Mouse (Mus musculus): ENCODE measurements at regions not wholly inside any gene's neighbourhood (a gene's known extent, or its start where the extent isn't known, plus 50 kb on each side); places are given as distances from the start of the nearest gene placed in this dataset.

GRCm38 (mm10) chr19:51102411-51102810 is 424.0 kb upstream of the Sorcs1 start:
- Histone ChIP-seq H3K27ac (replicated peaks) (no peak overlapping the region), H3K9ac (replicated peaks) (no peak overlapping the region), H3K4me2 (replicated peaks) (no peak overlapping the region), H3K4me3 (no peak overlapping the region), H3K4me1 (no peaks in the 10 kb centered on the region), H3K27me3 (no peaks in the 10 kb centered on the region), H3K36me3 (no peaks in the 10 kb centered on the region), H3K9me3 (no peaks in the 10 kb centered on the region)
- WGBS = 43% methylated on average over 3 of the region's 3 CpGs
- no peak for ATAC-seq (replicated peaks)

- no peaks in the 10 kb centered on the region for H3K4me1 ChIP-seq
- H3K27ac ChIP-seq (replicated peaks) = no peak overlapping the region
- no peaks in the 10 kb centered on the region for H3K36me3 ChIP-seq
- H3K4me2 ChIP-seq (replicated peaks) = no peak overlapping the region
- 44% methylated on average over 4 of the region's 4 CpGs for WGBS
- H3K9me3 ChIP-seq = no peaks in the 10 kb centered on the region
- no peaks in the 10 kb centered on the region for H3K27me3 ChIP-seq
- no peak overlapping the region for H3K4me3 ChIP-seq
- no peak for ATAC-seq (replicated peaks)
- no peak overlapping the region for H3K9ac ChIP-seq (replicated peaks)
Observed at GRCm38 (mm10) chr19:51074762-51075161, 396.3 kb upstream of the Sorcs1 start.

- Histone ChIP-seq H3K36me3 (no peaks in the 10 kb centered on the region), H3K9ac (replicated peaks) (no peak overlapping the region), H3K27me3 (no peaks in the 10 kb centered on the region), H3K27ac (replicated peaks) (peak overlapping the region; percentile 73), H3K9me3 (no peaks in the 10 kb centered on the region), H3K4me3 (no peak overlapping the region), H3K4me1 (peaks cover 5% of the 10 kb centered on the region), H3K4me2 (replicated peaks) (no peak overlapping the region)
- peak; percentile 94 for ATAC-seq (replicated peaks)
- WGBS = 57% methylated on average over 5 of the region's 5 CpGs
Observed at GRCm38 (mm10) chr19:51059961-51060665, 381.7 kb upstream of the Sorcs1 start.

GRCm38 (mm10) chr19:51043544-51043943 is 365.1 kb upstream of the Sorcs1 start:
- Histone ChIP-seq H3K36me3 (no peaks in the 10 kb centered on the region), H3K4me3 (no peak overlapping the region), H3K9ac (replicated peaks) (no peak overlapping the region), H3K27me3 (no peaks in the 10 kb centered on the region), H3K27ac (replicated peaks) (no peak overlapping the region), H3K4me2 (replicated peaks) (no peak overlapping the region), H3K9me3 (no peaks in the 10 kb centered on the region), H3K4me1 (no peaks in the 10 kb centered on the region)
- ATAC-seq (replicated peaks) = no peak
- 95% methylated on average over 3 of the region's 3 CpGs for WGBS

GRCm38 (mm10) chr19:50994471-50994870 is 316.0 kb upstream of the Sorcs1 start:
- H3K27ac ChIP-seq (replicated peaks) = no peak overlapping the region
- no peaks in the 10 kb centered on the region for H3K36me3 ChIP-seq
- H3K4me2 ChIP-seq (replicated peaks) = no peak overlapping the region
- no peaks in the 10 kb centered on the region for H3K4me1 ChIP-seq
- no peak overlapping the region for H3K9ac ChIP-seq (replicated peaks)
- H3K27me3 ChIP-seq = no peaks in the 10 kb centered on the region
- no peaks in the 10 kb centered on the region for H3K9me3 ChIP-seq
- H3K4me3 ChIP-seq = no peak overlapping the region
- no peak for ATAC-seq (replicated peaks)

- Histone ChIP-seq H3K36me3 (no peaks in the 10 kb centered on the region), H3K27me3 (no peaks in the 10 kb centered on the region), H3K4me2 (replicated peaks) (no peak overlapping the region), H3K9ac (replicated peaks) (no peak overlapping the region), H3K4me3 (no peak overlapping the region), H3K4me1 (no peaks in the 10 kb centered on the region), H3K9me3 (no peaks in the 10 kb centered on the region), H3K27ac (replicated peaks) (no peak overlapping the region)
- 87% methylated on average over 1 of the region's 1 CpGs for WGBS
- ATAC-seq (replicated peaks) = no peak
Observed at GRCm38 (mm10) chr19:50971066-50971465, 292.6 kb upstream of the Sorcs1 start.

GRCm38 (mm10) chr19:50961910-50962309 is 283.5 kb upstream of the Sorcs1 start:
- H3K27me3 ChIP-seq = no peaks in the 10 kb centered on the region
- H3K4me1 ChIP-seq = no peaks in the 10 kb centered on the region
- WGBS = 77% methylated on average over 8 of the region's 8 CpGs
- no peak overlapping the region for H3K4me2 ChIP-seq (replicated peaks)
- H3K9me3 ChIP-seq = no peaks in the 10 kb centered on the region
- ATAC-seq (replicated peaks) = no peak
- no peak overlapping the region for H3K27ac ChIP-seq (replicated peaks)
- no peak overlapping the region for H3K4me3 ChIP-seq
- H3K9ac ChIP-seq (replicated peaks) = no peak overlapping the region
- no peaks in the 10 kb centered on the region for H3K36me3 ChIP-seq

- 75% methylated on average over 1 of the region's 1 CpGs for WGBS
- H3K9ac ChIP-seq (replicated peaks) = no peak overlapping the region
- H3K9me3 ChIP-seq = no peaks in the 10 kb centered on the region
- H3K27me3 ChIP-seq = no peaks in the 10 kb centered on the region
- H3K36me3 ChIP-seq = no peaks in the 10 kb centered on the region
- no peaks in the 10 kb centered on the region for H3K4me1 ChIP-seq
- H3K4me3 ChIP-seq = no peak overlapping the region
- H3K27ac ChIP-seq (replicated peaks) = no peak overlapping the region
- no peak overlapping the region for H3K4me2 ChIP-seq (replicated peaks)
- ATAC-seq (replicated peaks) = no peak
Observed at GRCm38 (mm10) chr19:50945006-50945405, 266.6 kb upstream of the Sorcs1 start.

GRCm38 (mm10) chr19:50911646-50912045 is 233.2 kb upstream of the Sorcs1 start:
- Histone ChIP-seq H3K27me3 (no peaks in the 10 kb centered on the region), H3K27ac (replicated peaks) (no peak overlapping the region), H3K36me3 (no peaks in the 10 kb centered on the region)

GRCm38 (mm10) chr19:50910674-50911073 is 232.2 kb upstream of the Sorcs1 start:
- Histone ChIP-seq H3K9ac (replicated peaks) (no peak overlapping the region), H3K27ac (replicated peaks) (no peak overlapping the region), H3K4me1 (no peaks in the 10 kb centered on the region), H3K36me3 (no peaks in the 10 kb centered on the region), H3K27me3 (no peaks in the 10 kb centered on the region), H3K9me3 (no peaks in the 10 kb centered on the region), H3K4me2 (replicated peaks) (no peak overlapping the region), H3K4me3 (no peak overlapping the region)
- no peak for ATAC-seq (replicated peaks)
- 79% methylated on average over 1 of the region's 1 CpGs for WGBS

More at GRCm38 (mm10) chr19:50911646-50912045, 233.2 kb upstream of the Sorcs1 start:
- Histone ChIP-seq H3K4me3 (no peak overlapping the region), H3K9me3 (no peaks in the 10 kb centered on the region; the same call in 1 of the 2 replicates), H3K9ac (replicated peaks) (no peak overlapping the region), H3K4me1 (no peaks in the 10 kb centered on the region), H3K4me2 (replicated peaks) (no peak overlapping the region)
- ATAC-seq (replicated peaks) = no peak

GRCm38 (mm10) chr19:50908751-50909150 is 230.3 kb upstream of the Sorcs1 start:
- no peak for ATAC-seq (replicated peaks)
- no peak overlapping the region for H3K4me3 ChIP-seq
- no peak overlapping the region for H3K4me2 ChIP-seq (replicated peaks)
- no peak overlapping the region for H3K9ac ChIP-seq (replicated peaks)
- no peaks in the 10 kb centered on the region for H3K4me1 ChIP-seq
- H3K9me3 ChIP-seq = no peaks in the 10 kb centered on the region
- no peak overlapping the region for H3K27ac ChIP-seq (replicated peaks)
- no peaks in the 10 kb centered on the region for H3K36me3 ChIP-seq
- 68% methylated on average over 4 of the region's 4 CpGs for WGBS
- H3K27me3 ChIP-seq = no peaks in the 10 kb centered on the region

- 91% methylated on average over 3 of the region's 3 CpGs for WGBS
- Histone ChIP-seq H3K4me2 (replicated peaks) (no peak overlapping the region), H3K9me3 (no peaks in the 10 kb centered on the region), H3K4me1 (no peaks in the 10 kb centered on the region), H3K27ac (replicated peaks) (no peak overlapping the region), H3K36me3 (no peaks in the 10 kb centered on the region), H3K27me3 (no peaks in the 10 kb centered on the region), H3K9ac (replicated peaks) (no peak overlapping the region), H3K4me3 (no peak overlapping the region)
- no peak for ATAC-seq (replicated peaks)
Observed at GRCm38 (mm10) chr19:50893755-50894154, 215.3 kb upstream of the Sorcs1 start.

- Histone ChIP-seq H3K4me2 (replicated peaks) (no peak overlapping the region), H3K9me3 (no peaks in the 10 kb centered on the region), H3K36me3 (no peaks in the 10 kb centered on the region), H3K9ac (replicated peaks) (no peak overlapping the region), H3K27me3 (no peaks in the 10 kb centered on the region), H3K4me3 (no peak overlapping the region), H3K27ac (replicated peaks) (no peak overlapping the region), H3K4me1 (no peaks in the 10 kb centered on the region)
- WGBS = 55% methylated on average over 4 of the region's 4 CpGs
- no peak for ATAC-seq (replicated peaks)
Observed at GRCm38 (mm10) chr19:50872661-50873060, 194.2 kb upstream of the Sorcs1 start.

Data from forebrain, embryonic 15.5 days (tissue).